Mouse (Mus musculus): ENCODE results near the gene Tnfrsf21. TPM values are rescaled to one million over a fixed set of nuclear protein-coding genes. Genes with fewer than 3 reads are reported as not detected.
A peak's percentile ranks its signal among the peaks of the same experiment; 100 is the strongest.

Tnfrsf21 gene
- polyA plus RNA-seq, 1 experiment from 2014 or later: 20.8 TPM

- Histone ChIP-seq H3K36me3 (replicated peaks; ENCODE audit: control insufficient read depth, insufficient read depth, low read depth, low read length) (no peaks in the 10 kb centered on the region), H3K27me3 (ENCODE audit: control insufficient read depth, insufficient read depth, low read length) (no peaks in the 10 kb centered on the region), H3K4me1 (ENCODE audit: control insufficient read depth, insufficient read depth, low read length) (no peaks in the 10 kb centered on the region), H3K27ac (replicated peaks; ENCODE audit: low read depth, low read length) (no peak overlapping the region), H3K4me2 (ENCODE audit: low read depth, low read length) (no peak overlapping the region), H3K9me3 (replicated peaks; ENCODE audit: control insufficient read depth, low read length) (no peaks in the 10 kb centered on the region), H3K9ac (replicated peaks; ENCODE audit: low read length) (no peak overlapping the region), H3K4me3 (ENCODE audit: low read depth, low read length) (no peak overlapping the region)
- ATAC-seq (replicated peaks; ENCODE audit: insufficient number of reproducible peaks, low FRiP score, low TSS enrichment, low read depth) (no peak), DNase-seq (ENCODE audit: low spot score) (no peak)
- WGBS: 96% methylated on average over 4 of the region's 4 CpGs
Measured at GRCm38 (mm10) chr17:43026708-43027107, 10.4 kb downstream of the Tnfrsf21 start.

DNA sequence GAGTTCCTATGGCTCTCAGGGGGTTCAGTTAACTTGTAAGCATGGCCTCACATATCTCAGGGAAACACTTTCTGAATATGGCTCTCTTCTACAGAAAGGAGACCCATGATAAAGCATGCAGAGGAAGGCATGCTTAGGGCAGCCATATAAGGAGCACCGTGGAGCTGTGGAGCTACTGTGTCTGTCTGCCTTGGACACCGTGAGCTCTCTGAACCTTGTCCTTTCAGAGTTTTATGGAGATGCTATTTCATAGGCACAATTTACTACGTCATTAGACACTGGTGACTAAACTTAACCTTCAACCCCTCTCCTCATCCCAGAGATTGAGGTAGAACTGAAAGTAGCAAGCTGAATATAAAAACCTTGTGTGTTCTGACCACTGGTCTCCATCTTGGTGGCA, 13.2 kb downstream of the Tnfrsf21 start:
- Histone ChIP-seq H3K36me3 (replicated peaks; ENCODE audit: control insufficient read depth, insufficient read depth, low read depth, low read length) (no peaks in the 10 kb centered on the region), H3K9ac (replicated peaks; ENCODE audit: low read length) (no peak overlapping the region), H3K27ac (replicated peaks; ENCODE audit: low read depth, low read length) (no peak overlapping the region), H3K27me3 (ENCODE audit: control insufficient read depth, insufficient read depth, low read length) (no peaks in the 10 kb centered on the region), H3K4me1 (ENCODE audit: control insufficient read depth, insufficient read depth, low read length) (no peaks in the 10 kb centered on the region), H3K4me3 (ENCODE audit: low read depth, low read length) (no peak overlapping the region), H3K4me2 (ENCODE audit: low read depth, low read length) (no peak overlapping the region), H3K9me3 (replicated peaks; ENCODE audit: control insufficient read depth, low read length) (no peaks in the 10 kb centered on the region)
- no peak for ATAC-seq (replicated peaks; ENCODE audit: insufficient number of reproducible peaks, low FRiP score, low TSS enrichment, low read depth)
- WGBS: 87% methylated on average over 3 of the region's 3 CpGs
- DNase-seq (ENCODE audit: low spot score): no peak

DNA sequence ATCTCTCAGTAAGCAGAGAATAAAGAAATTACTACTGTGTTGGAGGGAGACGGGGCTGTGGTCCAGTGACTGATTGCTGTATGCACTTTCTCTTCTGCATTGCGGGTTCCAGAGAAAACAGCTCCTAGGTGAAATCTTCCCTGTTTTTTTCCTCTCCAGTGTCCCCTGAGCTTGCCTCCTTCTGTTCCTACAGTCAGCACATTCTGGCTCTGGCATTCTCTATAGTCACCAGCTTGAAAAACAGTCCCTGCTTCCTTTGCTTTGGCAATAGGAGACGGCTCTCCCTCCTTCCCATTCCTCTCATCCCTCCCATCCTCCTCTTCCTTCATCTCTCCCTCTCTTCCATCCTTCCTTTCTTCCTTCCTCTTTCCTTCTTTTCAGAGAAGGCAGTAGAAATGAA, 13.9 kb downstream of the Tnfrsf21 start:
- Histone ChIP-seq H3K36me3 (replicated peaks; ENCODE audit: control insufficient read depth, insufficient read depth, low read depth, low read length) (no peaks in the 10 kb centered on the region), H3K27me3 (ENCODE audit: control insufficient read depth, insufficient read depth, low read length) (no peaks in the 10 kb centered on the region), H3K27ac (replicated peaks; ENCODE audit: low read depth, low read length) (no peak overlapping the region), H3K4me2 (ENCODE audit: low read depth, low read length) (no peak overlapping the region), H3K4me3 (ENCODE audit: low read depth, low read length) (no peak overlapping the region), H3K9me3 (replicated peaks; ENCODE audit: control insufficient read depth, low read length) (no peaks in the 10 kb centered on the region), H3K9ac (replicated peaks; ENCODE audit: low read length) (no peak overlapping the region), H3K4me1 (ENCODE audit: control insufficient read depth, insufficient read depth, low read length) (no peaks in the 10 kb centered on the region)
- ATAC-seq (replicated peaks; ENCODE audit: insufficient number of reproducible peaks, low FRiP score, low TSS enrichment, low read depth) (no peak), DNase-seq (ENCODE audit: low spot score) (no peak)
- 94% methylated on average over 3 of the region's 3 CpGs for WGBS

DNA sequence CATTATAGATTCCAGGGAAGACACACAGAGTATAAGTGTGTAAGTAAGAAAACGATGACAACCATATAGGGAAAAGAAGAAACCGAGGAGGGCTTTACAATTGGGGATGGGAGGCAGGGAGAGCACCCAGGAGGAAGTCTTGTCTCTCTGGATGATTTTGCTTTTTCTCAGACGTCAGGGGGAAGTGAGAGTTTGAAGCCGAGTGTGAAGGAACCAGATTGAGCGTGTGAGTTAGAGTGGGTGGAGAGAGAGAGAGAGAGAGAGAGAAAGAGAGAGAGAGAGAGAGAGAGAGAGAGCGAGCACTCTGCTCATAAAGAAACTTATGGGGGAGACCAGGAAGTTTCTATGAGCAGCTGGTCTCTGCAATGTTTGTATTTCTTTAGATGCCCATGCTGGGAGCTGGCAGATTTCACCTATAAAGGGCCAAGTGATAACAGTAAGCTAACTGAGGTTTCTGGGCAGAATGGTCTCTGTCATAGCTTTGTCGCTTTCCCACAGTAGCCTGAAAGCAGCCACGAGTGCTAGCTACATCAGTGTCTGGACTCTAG, 16.2 kb downstream of the Tnfrsf21 start:
- ATAC-seq (replicated peaks; ENCODE audit: insufficient number of reproducible peaks, low FRiP score, low TSS enrichment, low read depth) (no peak), DNase-seq (ENCODE audit: low spot score) (no peak)
- H3K9ac ChIP-seq (replicated peaks; ENCODE audit: low read length): no peak overlapping the region
- no peak overlapping the region for H3K4me2 ChIP-seq (ENCODE audit: low read depth, low read length)
- no peak overlapping the region for H3K4me3 ChIP-seq (ENCODE audit: low read depth, low read length)
- peaks cover under 1% of the 10 kb centered on the region; the same call in 1 of the 2 replicates for H3K36me3 ChIP-seq (replicated peaks; ENCODE audit: control insufficient read depth, insufficient read depth, low read depth, low read length)
- WGBS: 84% methylated on average over 8 of the region's 8 CpGs
- H3K27ac ChIP-seq (replicated peaks; ENCODE audit: low read depth, low read length): no peak overlapping the region
- no peaks in the 10 kb centered on the region for H3K9me3 ChIP-seq (replicated peaks; ENCODE audit: control insufficient read depth, low read length)
- H3K27me3 ChIP-seq (ENCODE audit: control insufficient read depth, insufficient read depth, low read length): no peaks in the 10 kb centered on the region
- H3K4me1 ChIP-seq (ENCODE audit: control insufficient read depth, insufficient read depth, low read length): no peaks in the 10 kb centered on the region

- no peaks in the 10 kb centered on the region for H3K4me1 ChIP-seq (ENCODE audit: control insufficient read depth, insufficient read depth, low read length)
- no peak overlapping the region for H3K9ac ChIP-seq (replicated peaks; ENCODE audit: low read length)
- WGBS: 93% methylated on average over 2 of the region's 2 CpGs
- H3K9me3 ChIP-seq (replicated peaks; ENCODE audit: control insufficient read depth, low read length): no peaks in the 10 kb centered on the region
- DNase-seq (ENCODE audit: low spot score) (no peak), ATAC-seq (replicated peaks; ENCODE audit: insufficient number of reproducible peaks, low FRiP score, low TSS enrichment, low read depth) (no peak)
- H3K4me3 ChIP-seq (ENCODE audit: low read depth, low read length): no peak overlapping the region
- no peak overlapping the region for H3K27ac ChIP-seq (replicated peaks; ENCODE audit: low read depth, low read length)
- H3K4me2 ChIP-seq (ENCODE audit: low read depth, low read length): no peak overlapping the region
- H3K36me3 ChIP-seq (replicated peaks; ENCODE audit: control insufficient read depth, insufficient read depth, low read depth, low read length): peaks cover 4% of the 10 kb centered on the region; the same call in 1 of the 2 replicates
- H3K27me3 ChIP-seq (ENCODE audit: control insufficient read depth, insufficient read depth, low read length): no peaks in the 10 kb centered on the region
Measured at GRCm38 (mm10) chr17:43035386-43035785, 19.0 kb downstream of the Tnfrsf21 start.

GRCm38 (mm10) chr17:43036058-43036757, 19.9 kb downstream of the Tnfrsf21 start:
- 81% methylated on average over 10 of the region's 10 CpGs for WGBS
- H3K9ac ChIP-seq (replicated peaks; ENCODE audit: low read length): no peak overlapping the region
- no peaks in the 10 kb centered on the region for H3K9me3 ChIP-seq (replicated peaks; ENCODE audit: control insufficient read depth, low read length)
- ATAC-seq (replicated peaks; ENCODE audit: insufficient number of reproducible peaks, low FRiP score, low TSS enrichment, low read depth) (peak; percentile 62), DNase-seq (ENCODE audit: low spot score) (no peak)
- no peaks in the 10 kb centered on the region for H3K4me1 ChIP-seq (ENCODE audit: control insufficient read depth, insufficient read depth, low read length)
- H3K36me3 ChIP-seq (replicated peaks; ENCODE audit: control insufficient read depth, insufficient read depth, low read depth, low read length): peaks cover 4% of the 10 kb centered on the region; the same call in 1 of the 2 replicates
- no peaks in the 10 kb centered on the region for H3K27me3 ChIP-seq (ENCODE audit: control insufficient read depth, insufficient read depth, low read length)
- no peak overlapping the region for H3K4me3 ChIP-seq (ENCODE audit: low read depth, low read length)
- H3K27ac ChIP-seq (replicated peaks; ENCODE audit: low read depth, low read length): no peak overlapping the region
- no peak overlapping the region for H3K4me2 ChIP-seq (ENCODE audit: low read depth, low read length)

- H3K4me2 ChIP-seq (ENCODE audit: low read depth, low read length): no peak overlapping the region
- H3K27me3 ChIP-seq (ENCODE audit: control insufficient read depth, insufficient read depth, low read length): no peaks in the 10 kb centered on the region
- no peaks in the 10 kb centered on the region for H3K4me1 ChIP-seq (ENCODE audit: control insufficient read depth, insufficient read depth, low read length)
- ATAC-seq (replicated peaks; ENCODE audit: insufficient number of reproducible peaks, low FRiP score, low TSS enrichment, low read depth) (no peak), DNase-seq (ENCODE audit: low spot score) (no peak)
- 86% methylated on average over 3 of the region's 3 CpGs for WGBS
- H3K36me3 ChIP-seq (replicated peaks; ENCODE audit: control insufficient read depth, insufficient read depth, low read depth, low read length): peaks cover 4% of the 10 kb centered on the region; the same call in 1 of the 2 replicates
- no peak overlapping the region for H3K4me3 ChIP-seq (ENCODE audit: low read depth, low read length)
- no peak overlapping the region for H3K9ac ChIP-seq (replicated peaks; ENCODE audit: low read length)
- no peaks in the 10 kb centered on the region for H3K9me3 ChIP-seq (replicated peaks; ENCODE audit: control insufficient read depth, low read length)
- H3K27ac ChIP-seq (replicated peaks; ENCODE audit: low read depth, low read length): no peak overlapping the region
Measured at GRCm38 (mm10) chr17:43040571-43040970, 24.2 kb downstream of the Tnfrsf21 start.

DNA sequence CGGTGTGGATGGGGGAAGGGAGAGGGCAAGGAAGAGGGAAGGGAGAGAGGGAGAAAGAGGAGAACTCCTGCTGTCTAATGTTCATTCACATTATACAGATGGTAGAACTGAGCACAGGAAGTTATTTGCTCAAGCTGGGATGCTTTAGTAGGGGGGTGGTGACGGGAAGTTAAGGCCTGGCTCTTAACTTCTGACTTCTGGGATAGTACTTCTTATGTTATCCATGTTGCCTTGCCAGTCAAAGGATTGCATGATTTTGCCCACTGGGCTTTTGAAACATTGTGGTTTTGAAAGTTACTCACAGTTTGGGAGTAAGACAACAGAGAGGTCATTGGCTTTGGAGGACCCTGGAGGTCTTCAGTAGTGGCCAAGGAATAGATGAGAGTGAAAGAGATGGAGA, 34.3 kb downstream of the Tnfrsf21 start:
- Histone ChIP-seq H3K27ac (replicated peaks; ENCODE audit: low read depth, low read length) (no peak overlapping the region), H3K4me2 (ENCODE audit: low read depth, low read length) (no peak overlapping the region), H3K27me3 (ENCODE audit: control insufficient read depth, insufficient read depth, low read length) (no peaks in the 10 kb centered on the region), H3K9me3 (replicated peaks; ENCODE audit: control insufficient read depth, low read length) (no peaks in the 10 kb centered on the region), H3K9ac (replicated peaks; ENCODE audit: low read length) (no peak overlapping the region), H3K36me3 (replicated peaks; ENCODE audit: control insufficient read depth, insufficient read depth, low read depth, low read length) (no peaks in the 10 kb centered on the region), H3K4me1 (ENCODE audit: control insufficient read depth, insufficient read depth, low read length) (no peaks in the 10 kb centered on the region), H3K4me3 (ENCODE audit: low read depth, low read length) (no peak overlapping the region)
- DNase-seq (ENCODE audit: low spot score) (no peak), ATAC-seq (replicated peaks; ENCODE audit: insufficient number of reproducible peaks, low FRiP score, low TSS enrichment, low read depth) (no peak)
- WGBS: 83% methylated on average over 2 of the region's 2 CpGs

Data from embryonic facial prominence, embryonic 11.5 days (tissue).